Mouse (Mus musculus) kidney, adult 11 months (tissue): ENCODE measurements around the gene Sdhc.
A peak's percentile ranks its signal among the peaks of the same experiment; 100 is the strongest.

Source experiments
- DNase-seq: peaks from one replicate; pipeline ENCODE4 v3.0.0; 2022

Gene Sdhc

DNA sequence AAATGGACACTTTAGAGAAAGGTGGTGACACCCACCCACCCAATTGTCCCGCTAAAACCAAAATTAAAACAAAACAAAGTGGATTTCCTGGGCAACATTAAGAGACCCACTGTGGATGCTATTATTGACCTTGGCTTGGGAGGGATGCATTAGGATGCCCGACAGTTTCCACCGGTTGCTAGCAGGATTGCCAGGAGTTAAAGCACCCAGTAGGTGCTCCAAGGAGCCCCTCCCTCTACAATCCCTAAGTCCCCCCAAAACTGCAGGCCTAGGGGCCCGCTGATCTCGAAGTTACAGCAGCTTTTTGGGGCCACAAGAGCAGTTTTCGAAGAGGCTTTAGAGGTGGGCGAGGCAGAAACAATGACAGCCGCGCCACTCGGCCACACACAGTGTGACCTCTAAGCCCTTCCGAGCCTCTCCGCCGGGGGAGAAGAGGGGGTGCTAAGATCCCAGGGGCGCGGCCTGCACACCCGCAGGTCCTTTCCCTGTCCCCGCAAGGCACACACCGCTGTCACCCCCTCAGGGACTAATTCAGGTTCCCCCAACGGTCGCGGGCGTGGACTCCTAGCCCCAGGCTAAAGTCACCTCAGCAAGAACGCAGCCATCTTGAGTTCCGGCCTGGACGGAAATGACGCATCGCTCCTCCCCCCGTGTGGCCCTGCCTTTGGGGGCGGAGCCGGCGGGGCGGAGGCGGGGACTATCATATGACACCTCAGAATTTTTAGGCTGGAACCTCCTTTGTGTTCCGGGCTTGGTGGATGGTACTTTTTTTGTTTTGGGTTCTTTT lies at the start of gene Sdhc, which contains the start of gene Mpz:
TSS of gene Sdhc (minus strand) at position 630 of the 787 bp plus-strand sequence.
TSS of gene Mpz (plus strand) at position 738 of the 787 bp plus-strand sequence.
- peak; percentile 95 for DNase-seq

DNA sequence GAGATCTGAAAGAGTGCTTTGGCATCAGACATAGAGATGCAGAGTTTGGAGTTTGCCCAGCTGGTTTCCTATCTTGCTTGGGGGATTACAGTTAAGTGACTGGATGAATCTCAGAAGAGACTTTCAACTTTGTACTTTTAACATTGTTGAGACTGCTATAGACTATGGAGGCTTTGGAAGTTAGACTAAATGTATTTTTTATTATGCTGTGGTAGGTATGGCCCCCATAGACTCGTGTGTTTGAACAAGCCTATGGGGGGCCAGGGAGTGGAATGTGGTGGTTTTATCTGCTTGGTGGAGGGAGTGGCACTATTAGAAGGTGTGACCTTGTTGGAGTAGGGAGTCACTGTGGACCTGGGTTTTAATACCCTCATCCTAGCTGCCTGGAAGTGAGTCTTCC lies 49.1 kb upstream of the Sdhc start:
- no peak for DNase-seq

- peak; percentile 46 for DNase-seq
These were observed 45.5 kb upstream of the Sdhc start, which contains the start of gene Pcp4l1 for GRCm38 (mm10) chr1:171195887-171196397. Gene Pcp4l1 (minus strand): TSS chr1:171196268.

DNA sequence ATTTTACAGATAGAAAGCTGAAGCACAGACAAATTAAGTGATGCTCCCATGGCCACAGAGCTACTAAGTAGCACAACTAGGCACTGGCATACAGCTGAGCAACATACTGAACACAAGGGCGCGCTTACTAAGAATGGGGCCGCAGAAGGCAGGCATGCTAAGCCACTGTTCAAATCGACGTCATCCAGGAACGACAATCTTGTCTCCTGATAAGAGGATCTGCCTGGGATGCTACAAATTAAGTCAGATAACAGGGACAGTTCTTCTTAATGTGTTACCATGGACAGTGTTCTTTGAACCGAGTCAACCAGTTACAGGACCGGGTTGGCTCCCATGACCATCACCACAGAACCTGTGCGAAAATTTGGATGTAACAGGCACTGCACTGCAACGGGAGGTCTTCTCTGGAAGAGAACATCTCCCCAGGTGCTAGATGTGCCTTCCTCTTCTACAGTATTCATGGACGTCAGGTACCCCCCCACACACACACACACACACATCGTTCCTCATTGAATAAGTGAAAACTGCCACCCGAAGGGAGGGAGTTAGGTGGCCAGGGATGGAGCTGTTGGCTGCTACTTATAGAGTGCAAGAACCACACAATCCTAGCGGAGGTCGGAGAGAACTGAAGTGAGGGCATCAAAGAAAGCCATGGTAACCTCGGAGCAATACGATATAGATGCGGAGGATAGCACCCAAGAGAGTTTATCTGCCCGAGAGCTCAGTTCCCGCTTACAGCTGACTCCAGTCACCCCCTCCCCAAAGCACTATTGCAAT lies 44.8 kb upstream of the Sdhc start:
- no peak for DNase-seq

DNA sequence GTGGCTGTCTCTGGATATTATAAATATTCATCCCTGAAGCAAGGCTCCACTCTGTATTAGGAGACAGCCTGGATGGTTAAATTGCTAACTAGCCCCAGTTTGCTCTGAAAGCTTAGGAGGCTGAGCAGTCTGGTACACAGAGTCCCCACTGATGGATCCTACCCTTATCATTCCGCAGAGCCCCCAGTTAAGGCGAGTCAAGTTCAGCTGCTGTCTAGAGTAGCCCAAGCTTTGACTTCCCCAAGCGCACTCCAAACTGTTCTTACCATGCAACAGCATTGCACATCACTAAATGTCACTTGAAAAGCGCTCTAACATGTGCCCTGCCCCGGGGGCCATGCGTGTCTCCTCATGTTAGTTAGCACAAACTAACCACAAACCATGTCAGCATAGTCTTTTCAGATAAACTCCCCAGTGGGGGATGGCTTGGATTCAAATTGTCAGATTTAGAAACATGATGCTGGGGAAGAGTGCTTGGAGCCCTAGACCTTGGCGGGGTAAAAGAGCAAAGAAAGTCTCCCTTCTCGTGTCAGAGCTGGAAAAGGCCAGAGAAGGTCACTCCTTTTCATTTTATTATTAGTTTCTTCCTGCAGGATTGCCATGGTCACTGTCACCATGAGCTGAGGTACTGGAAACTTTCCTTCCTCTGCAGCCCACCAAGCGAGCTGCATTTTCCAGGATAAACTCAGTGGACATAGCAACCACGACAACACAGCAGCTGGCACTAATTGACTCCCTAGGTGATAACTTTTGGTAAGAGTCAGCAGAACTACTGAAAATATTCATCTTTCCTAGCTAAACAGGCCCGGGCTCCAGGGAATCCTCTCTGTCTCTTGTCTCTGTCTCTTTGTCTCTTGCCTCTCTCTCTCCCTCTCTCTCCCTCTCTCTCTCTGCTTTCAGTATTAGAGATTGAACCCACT lies 43.8 kb upstream of the Sdhc start:
- no peak for DNase-seq

DNA sequence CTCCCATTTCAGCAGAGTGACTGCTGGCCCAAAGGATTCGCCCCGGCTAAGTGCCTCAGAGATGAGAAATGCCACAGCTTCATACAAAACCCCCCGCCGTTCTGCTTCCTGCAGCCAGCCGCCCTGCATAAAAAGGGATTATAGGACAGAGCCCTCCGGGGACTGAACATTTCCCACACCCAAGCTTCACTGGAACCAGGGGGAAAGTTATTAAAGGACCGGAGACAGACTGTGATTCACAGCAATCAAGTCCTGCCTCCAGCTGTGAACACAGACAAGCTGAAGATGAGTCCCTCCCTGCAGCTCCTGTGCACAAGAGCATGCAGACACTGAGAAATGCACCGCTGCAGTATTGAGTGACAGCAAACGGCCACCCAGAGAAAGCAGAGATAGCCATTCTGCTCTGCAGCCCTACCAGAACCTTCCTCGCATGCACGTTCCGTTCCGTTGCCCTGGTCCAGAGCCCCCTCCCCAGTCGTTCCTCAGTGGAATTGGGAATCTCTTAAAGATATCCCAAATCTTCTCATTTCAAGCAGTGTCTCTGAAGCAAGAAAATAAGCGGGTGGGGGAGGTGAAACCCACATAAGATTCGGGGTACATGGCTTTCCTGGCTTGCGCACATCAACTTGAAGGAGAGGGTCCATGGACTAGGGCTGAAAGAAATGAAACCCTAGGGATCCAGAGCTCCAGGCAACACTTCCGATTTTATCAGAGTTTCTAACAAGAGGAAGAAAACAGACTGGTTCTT lies 42.9 kb upstream of the Sdhc start:
- no peak for DNase-seq

- DNase-seq, result no peak
These were observed 41.9 kb upstream of the Sdhc start for GRCm38 (mm10) chr1:171192283-171192682.

DNA sequence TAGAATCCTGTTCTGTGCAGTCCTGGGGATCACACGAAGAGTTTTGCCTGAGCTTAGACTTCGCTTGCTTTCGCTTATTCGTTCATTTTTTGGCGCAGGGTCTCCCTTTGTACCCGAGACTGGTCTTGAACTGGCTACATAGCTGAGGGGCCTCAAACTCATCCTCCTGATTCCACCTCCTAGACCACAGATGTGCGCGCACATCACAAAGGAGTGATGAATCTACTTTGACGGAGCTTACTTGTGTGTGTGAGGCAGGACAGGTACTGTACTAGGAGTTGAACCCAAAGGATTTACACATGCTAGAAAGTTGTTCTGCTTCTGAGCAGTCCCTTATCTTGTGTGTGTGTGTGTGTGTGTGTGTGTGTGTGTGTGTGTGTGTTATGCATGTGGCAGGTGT lies 40.4 kb upstream of the Sdhc start:
- no peak for DNase-seq

DNA sequence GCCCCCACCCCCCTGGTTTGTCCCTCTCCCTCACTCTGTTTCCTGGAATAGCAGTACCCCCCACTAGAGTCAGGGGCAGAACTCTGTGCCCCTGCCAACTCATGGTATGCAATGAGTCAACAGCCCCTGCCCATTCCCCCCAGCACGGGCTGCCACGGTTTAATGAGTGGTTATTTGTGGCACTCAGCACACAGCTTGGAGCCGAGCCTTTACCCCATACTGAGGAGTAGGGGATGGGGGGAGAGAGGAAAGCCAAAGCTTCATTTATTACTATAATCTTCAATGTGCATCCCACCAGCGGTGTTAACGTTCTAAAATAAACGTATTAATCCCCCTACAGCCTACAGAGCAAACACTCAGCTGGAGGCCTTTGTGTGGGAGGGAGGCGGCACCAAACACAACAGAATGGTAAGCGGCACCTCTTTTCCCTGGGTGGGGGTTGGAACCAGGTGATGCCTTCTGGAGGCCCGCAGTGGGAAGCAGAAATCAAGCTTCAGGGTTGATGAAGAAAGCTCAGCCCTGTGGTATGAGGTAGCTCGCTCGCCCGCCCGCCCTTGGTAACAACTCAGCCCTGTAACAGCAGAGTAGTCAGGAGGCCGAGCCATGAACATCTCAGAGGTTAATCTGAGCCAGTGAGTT lies 39.2 kb upstream of the Sdhc start:
- no peak for DNase-seq

DNA sequence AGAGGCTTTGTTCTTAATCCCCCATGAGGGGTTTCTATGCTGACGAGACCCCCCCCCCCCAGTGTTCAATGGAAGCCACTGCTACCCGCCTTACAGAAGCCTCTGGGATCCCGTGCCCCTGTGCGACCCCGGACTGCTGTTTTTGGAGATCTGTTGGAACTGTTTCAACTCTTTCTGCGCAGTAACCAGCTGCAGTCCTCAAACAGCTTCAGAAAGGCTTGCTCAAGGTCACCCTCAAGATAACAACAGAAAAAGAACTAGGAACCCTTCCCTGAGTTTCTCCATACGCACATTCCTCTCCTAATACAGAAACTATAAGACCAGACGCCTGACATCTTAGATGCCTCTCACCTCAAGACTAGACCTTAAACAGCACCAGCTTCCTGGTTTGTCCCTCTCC lies 38.6 kb upstream of the Sdhc start:
- DNase-seq, result no peak

DNA sequence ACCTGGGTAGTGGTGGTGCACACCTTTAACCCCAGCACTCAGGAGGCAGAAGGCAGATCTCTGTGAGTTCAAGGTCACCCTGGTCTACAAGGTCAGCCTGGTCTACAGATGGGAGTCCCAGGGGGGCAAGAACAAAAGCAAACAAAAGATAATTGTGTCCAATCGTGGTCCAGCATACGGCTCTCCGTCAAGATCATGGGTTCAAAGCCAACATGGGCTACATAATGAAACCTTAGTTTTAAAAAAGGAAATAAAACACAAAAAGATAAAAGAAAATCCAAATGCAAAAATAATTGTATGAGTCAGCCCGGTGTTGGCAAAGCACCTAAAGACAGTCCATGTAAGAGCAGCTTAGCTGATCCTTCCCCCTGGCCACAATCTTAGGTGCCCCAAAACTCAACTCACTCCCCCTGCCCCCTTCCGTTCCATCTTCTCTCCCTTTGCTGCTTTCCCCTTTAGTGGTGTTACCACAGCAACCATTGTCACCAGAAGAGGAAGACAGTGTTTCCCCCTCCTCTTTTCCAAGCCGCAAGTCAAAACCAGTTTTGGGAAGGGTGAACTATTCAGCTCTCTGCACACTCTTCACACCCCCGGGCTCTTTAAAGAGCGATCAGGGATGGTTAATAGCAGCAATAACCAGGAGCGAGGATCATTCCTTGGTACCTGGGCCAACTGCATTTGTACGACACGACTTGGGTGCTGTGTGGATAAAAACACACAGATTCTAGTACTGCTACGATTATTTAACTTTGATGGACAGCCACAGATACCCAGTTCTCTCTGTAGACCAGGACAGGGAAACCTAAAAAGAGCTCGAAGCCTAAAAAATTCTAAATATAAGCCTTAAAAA lies 37.7 kb upstream of the Sdhc start:
- DNase-seq, result no peak

- no peak for DNase-seq
These were observed 35.3 kb upstream of the Sdhc start for GRCm38 (mm10) chr1:171185655-171186054.

- DNase-seq, result peak; percentile 21
These were observed 33.9 kb upstream of the Sdhc start for GRCm38 (mm10) chr1:171184314-171184713.

GRCm38 (mm10) chr1:171183620-171184019 lies 33.2 kb upstream of the Sdhc start:
- DNase-seq, result peak; percentile 25

DNA sequence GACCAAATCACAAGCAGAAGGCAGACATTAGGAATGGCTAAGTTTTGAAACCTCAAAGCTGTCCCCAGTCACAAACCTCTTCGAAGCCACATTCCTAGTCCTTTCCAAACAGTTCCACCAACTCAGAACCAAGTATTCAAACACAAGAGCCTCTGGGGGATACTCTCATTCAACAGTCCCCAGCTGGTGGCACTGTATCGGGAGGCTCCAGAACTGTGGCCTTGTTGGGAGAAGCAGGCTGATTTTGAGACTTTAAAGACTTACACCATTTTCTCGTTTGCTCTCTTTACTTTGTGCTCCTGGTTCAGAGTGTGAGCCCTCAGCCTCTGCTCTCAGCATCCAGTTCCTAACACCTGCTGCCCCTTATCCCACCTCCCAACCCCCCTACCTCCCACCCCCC lies 32.6 kb upstream of the Sdhc start:
- no peak for DNase-seq

GRCm38 (mm10) chr1:171179487-171180171 lies 29.2 kb upstream of the Sdhc start:
- no peak for DNase-seq

DNA sequence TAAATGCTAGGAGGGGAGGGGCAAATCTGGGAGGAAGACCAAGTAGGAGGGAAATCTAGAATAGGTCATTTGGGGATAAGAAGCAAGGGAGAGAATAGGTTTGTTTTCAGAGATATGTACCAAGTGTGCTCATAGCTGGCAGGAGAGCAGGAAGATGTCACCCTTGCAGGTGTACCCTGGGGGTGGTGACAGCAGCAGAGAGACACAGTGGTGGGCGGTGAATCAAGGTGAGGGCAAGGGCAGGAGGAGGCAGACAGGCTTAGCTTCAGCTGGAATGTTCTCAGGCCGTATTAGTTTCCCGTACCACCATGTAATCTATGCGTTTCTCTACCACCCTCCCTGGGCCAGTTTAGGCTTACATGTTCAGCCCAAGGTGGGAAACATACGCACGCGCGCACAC lies 22.4 kb upstream of the Sdhc start:
- DNase-seq, result no peak

GRCm38 (mm10) chr1:171171138-171171537 lies 20.7 kb upstream of the Sdhc start:
- no peak for DNase-seq

GRCm38 (mm10) chr1:171169913-171170312 lies 19.5 kb upstream of the Sdhc start:
- no peak for DNase-seq

DNA sequence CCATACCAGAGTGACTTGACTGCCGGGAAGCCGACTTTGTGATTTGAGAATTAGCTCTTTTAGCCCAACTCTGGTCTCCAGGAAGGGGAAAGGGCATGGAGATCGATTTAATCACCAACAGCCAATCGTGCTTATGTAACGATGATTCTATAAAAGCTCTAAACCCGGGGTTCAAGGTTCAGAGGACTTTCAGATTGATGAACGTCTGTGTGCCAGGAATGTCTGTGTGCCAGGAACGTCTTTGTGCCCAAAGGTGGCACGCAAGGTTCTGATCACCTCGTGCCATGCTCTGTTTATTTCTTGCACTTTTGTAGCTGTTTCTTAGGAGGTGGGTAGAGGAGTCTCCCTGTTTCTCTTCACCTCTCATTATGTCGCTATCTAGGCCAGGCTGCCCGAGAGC lies 18.5 kb upstream of the Sdhc start:
- DNase-seq, result peak; percentile 12
